Mouse (Mus musculus): ENCODE results near the gene Gm4302.
"Not testable (repeated sequence)": the region's sequence is repeated elsewhere in the genome, so short reads cannot be mapped to it uniquely, and the experiment has no call there.

Gene Gm4302

DNA sequence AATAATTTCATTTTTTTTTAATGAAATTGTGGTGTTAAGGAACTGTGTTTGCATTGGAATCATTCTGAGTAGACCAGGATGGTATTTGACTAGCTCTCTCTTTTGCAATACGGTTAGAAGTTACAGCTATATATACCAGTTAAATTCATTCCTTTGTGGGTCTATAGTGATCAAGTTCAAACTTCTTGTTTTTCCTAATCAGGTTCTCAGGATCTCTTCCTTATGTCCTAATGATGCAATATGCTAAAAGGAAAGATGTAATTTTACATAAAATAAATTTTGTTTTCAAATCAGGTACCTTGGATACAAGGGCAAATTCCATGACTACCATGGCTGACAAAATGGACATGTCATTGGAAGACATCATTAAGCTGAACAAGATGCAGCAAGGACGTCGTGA, at the start of gene Gm4302:
Gm4302 (plus strand) TSS at position 301 of the 400 bp plus-strand sequence.
- DNase-seq (ENCODE audit: low spot score in 2 of 2) = not testable (repeated sequence)

DNA sequence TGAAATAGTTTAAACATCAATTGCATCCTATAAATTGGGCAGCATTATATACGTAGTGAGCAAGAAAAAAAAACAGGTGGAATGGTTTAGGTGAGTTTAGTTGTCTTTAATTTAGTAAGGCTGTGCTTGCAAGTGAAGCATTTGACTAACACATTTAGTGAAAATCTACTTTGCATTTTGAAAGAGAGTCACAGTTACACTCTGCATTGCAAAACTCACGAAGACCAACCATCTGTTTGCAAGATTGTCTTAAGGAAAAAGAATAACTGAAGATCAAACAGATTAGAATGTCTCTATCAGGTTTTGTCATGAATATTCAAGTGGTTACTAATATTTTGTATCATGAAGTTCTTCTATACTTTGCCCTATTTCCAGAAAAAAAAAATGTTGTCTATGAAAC, 44.5 kb upstream of the Gm4302 start:
- no peak for DNase-seq (ENCODE audit: low spot score in 2 of 2)

- not testable (repeated sequence) for DNase-seq (ENCODE audit: low spot score in 2 of 2)
Measured at GRCm38 (mm10) chr10:100300106-100300505, 40.5 kb upstream of the Gm4302 start.

- not testable (repeated sequence) for DNase-seq (ENCODE audit: low spot score in 2 of 2)
Measured at GRCm38 (mm10) chr10:100335376-100335775, 5.3 kb upstream of the Gm4302 start, which contains the start of gene Gm4301. TSS of gene Gm4301 (plus strand) at chr10:100335676.

- DNase-seq (ENCODE audit: low spot score in 2 of 2) = not testable (repeated sequence)
Measured at GRCm38 (mm10) chr10:100345672-100346071, 5.0 kb downstream of the Gm4302 start, which contains the start of gene Gm4303. TSS of gene Gm4303 (plus strand) at chr10:100345972.

DNA sequence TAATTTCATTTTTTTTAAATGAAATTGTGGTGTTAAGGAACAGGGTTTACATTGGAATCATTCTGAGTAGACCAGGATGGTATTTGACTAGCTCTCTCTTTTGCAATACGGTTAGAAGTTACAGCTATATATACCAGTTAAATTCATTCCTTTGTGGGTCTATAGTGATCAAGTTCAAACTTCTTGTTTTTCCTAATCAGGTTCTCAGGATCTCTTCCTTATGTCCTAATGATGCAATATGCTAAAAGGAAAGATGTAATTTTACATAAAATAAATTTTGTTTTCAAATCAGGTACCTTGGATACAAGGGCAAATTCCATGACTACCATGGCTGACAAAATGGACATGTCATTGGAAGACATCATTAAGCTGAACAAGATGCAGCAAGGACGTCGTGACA, 10.2 kb downstream of the Gm4302 start, which contains the start of gene Gm4305:
Gm4305 (plus strand) TSS at position 301 of the 400 bp plus-strand sequence.
- DNase-seq (ENCODE audit: low spot score in 2 of 2) = not testable (repeated sequence)

GRCm38 (mm10) chr10:100356841-100357240, 16.2 kb downstream of the Gm4302 start:
- DNase-seq (ENCODE audit: low spot score in 2 of 2) = peak in 1 of 2 experiments; percentile 1

- DNase-seq (ENCODE audit: low spot score in 2 of 2) = not testable (repeated sequence)
Measured at GRCm38 (mm10) chr10:100361038-100361437, 20.4 kb downstream of the Gm4302 start, which contains the start of gene Gm4307. TSS of gene Gm4307 (plus strand) at chr10:100361338.

DNA sequence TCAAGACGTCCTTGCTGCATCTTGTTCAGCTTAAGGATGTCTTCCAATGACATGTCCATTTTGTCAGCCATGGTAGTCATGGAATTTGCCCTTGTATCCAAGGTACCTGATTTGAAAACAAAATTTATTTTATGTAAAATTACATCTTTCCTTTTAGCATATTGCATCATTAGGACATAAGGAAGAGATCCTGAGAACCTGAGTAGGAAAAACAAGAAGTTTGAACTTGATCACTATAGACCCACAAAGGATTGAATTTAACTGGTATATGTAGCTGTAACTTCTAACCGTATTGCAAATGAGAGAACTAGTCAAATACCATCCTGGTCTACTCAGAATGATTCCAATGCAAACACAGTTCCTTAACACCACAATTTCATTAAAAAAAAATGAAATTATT, 41.8 kb downstream of the Gm4302 start, which contains the start of gene Gm4312:
Gm4312 (minus strand) TSS at position 101 of the 400 bp plus-strand sequence.
- not testable (repeated sequence) for DNase-seq (ENCODE audit: low spot score in 2 of 2)

Data from right cerebral cortex, postnatal 36 days (tissue).